Mouse (Mus musculus) heart, postnatal 0 days (tissue): ENCODE measurements around the gene Nat8.

Experiments used
- CTCF ChIP-seq: IDR thresholded peaks from 2 replicates; pipeline ENCODE4 v1.5.1; 2016; ENCODE audit warnings: antibody characterized with exemption, control low read depth, low read depth
- EP300 ChIP-seq: IDR thresholded peaks from 2 replicates; pipeline ENCODE4 v1.6.1; 2016; ENCODE audit warnings: antibody characterized with exemption, low read depth

GRCm38 (mm10) chr6:85863840-85864239, 32.0 kb upstream of the Nat8 start:
- TF ChIP-seq CTCF (no peak), EP300 (no peak)
